Mouse (Mus musculus) heart, postnatal 4 days (tissue): Measurements from ENCODE around the gene Rps6ka5. TPM values are rescaled to one million over a fixed set of nuclear protein-coding genes. Genes with fewer than 3 reads are reported as not detected.

Experiments used
- total RNA-seq, 2 experiments: library from RNA; stranded (reverse); gene quantifications; 2 replicates each; pipeline ENCODE4 v1.2.3; 2021

The Rps6ka5 gene
- total RNA-seq, 2 experiments from 2014 or later: 11.1 to 11.6 TPM

Other genes starting within 250 kb of the Rps6ka5 start
- gene Ttc7b, start 206.2 kb downstream of the Rps6ka5 start, total RNA-seq: 10 to 100 TPM; 75.1 to 77.4 TPM
- 10 to 100 TPM; 14.2 to 17.0 TPM for gene Dglucy, start 52.1 kb upstream of the Rps6ka5 start, total RNA-seq
- 1 to 10 TPM; 2.4 to 2.8 TPM for gene Gpr68, start 181.2 kb upstream of the Rps6ka5 start, total RNA-seq